Mouse (Mus musculus) brain, adult 2 months (tissue): ENCODE measurements around the gene Pnmal2.

Source experiments
- DNase-seq: peaks from one replicate; pipeline ENCODE4 v3.0.0; 2011; ENCODE audit warnings: low read depth, low spot score

Gene Pnmal2

GRCm38 (mm10) chr7:16980348-16980747 is 35.9 kb downstream of the Pnmal2 start:
- peak; percentile 76 for DNase-seq

- DNase-seq = peak; percentile 98
Measured at GRCm38 (mm10) chr7:16982859-16983568, 38.5 kb downstream of the Pnmal2 start, which contains the start of gene Gm42372. TSS of gene Gm42372 (plus strand) at chr7:16983086.

GRCm38 (mm10) chr7:16987541-16988149 is 43.2 kb downstream of the Pnmal2 start:
- no peak for DNase-seq

GRCm38 (mm10) chr7:16988405-16988804 is 43.9 kb downstream of the Pnmal2 start:
- DNase-seq = no peak

- no peak for DNase-seq
Measured at GRCm38 (mm10) chr7:16990006-16990744, 45.7 kb downstream of the Pnmal2 start.

GRCm38 (mm10) chr7:16991681-16992450 is 47.4 kb downstream of the Pnmal2 start:
- no peak for DNase-seq

GRCm38 (mm10) chr7:16992451-16992807 is 47.9 kb downstream of the Pnmal2 start, which contains the start of gene Ccdc8:
TSS of gene Ccdc8 (plus strand) at chr7:16992708.
- DNase-seq = no peak

GRCm38 (mm10) chr7:16993651-16994399 is 49.3 kb downstream of the Pnmal2 start:
- DNase-seq = no peak

- no peak for DNase-seq
Measured at GRCm38 (mm10) chr7:16994400-16994799, 49.9 kb downstream of the Pnmal2 start.

- DNase-seq = no peak
Measured at GRCm38 (mm10) chr7:16995345-16995744, 50.9 kb downstream of the Pnmal2 start.
